Mouse (Mus musculus) spleen, adult 2 months (tissue): ENCODE measurements around the gene Prr5l.

Experiments
- CTCF ChIP-seq: fragments of 200-500 bp; IDR thresholded peaks from 2 replicates; pipeline ENCODE4 v1.5.1; 2011; ENCODE audit warnings: mild to moderate bottlenecking, inconsistent platforms; ENCODE audit not compliant: insufficient read depth, insufficient read length, insufficient replicate concordance; ENCODE audit errors: extremely low read depth
- POLR2A ChIP-seq: fragments of 200-500 bp; IDR thresholded peaks from 2 replicates; pipeline ENCODE4 v1.6.1; 2011; ENCODE audit warnings: low read depth, low read length, inconsistent platforms

DNA sequence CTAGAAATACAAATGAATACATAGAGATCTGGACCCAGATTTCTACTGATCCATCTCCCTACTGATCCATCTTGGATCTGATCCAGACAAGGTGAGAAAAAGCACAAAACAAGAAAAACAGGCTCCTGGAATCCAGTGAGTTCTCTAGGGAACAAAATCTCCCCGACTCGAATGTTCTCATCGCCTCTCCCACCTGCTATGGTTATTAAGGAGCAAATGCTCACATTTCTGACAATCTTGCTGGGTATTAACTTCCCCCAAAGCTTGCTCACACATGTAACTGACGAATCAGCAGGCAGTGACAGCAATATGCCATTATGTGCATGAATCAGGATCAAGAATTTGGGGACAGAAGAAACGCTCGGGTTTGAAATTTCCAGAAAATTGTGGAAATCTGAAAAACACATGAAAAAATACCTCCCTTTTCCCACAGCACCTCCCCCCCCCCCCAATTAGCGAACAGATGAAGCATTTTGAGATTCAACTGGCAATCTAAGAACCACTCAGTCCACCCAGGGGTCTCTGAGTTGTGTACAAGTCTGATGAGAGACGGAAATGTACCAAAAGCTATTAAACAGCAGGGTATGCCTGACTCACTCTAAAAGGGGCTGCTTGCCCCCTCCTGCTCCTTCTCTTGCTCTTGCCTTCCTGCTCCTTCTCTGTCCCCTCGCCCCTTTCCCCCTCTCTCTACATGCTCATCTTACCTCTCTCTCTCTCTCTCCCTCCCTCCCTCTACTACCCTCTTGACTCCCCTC lies 123.1 kb downstream of the Prr5l start:
- TF ChIP-seq CTCF: no peak
- TF ChIP-seq POLR2A: no peak
